Mouse (Mus musculus) liver, embryonic 12.5 days (tissue): ENCODE measurements at regions not wholly inside any gene's neighbourhood (a gene's known extent, or its start where the extent isn't known, plus 50 kb on each side); places are given as distances from the start of the nearest gene placed in this dataset.

Experiments used
- ATAC-seq: fragments of 200-750 bp; cut with Nextera tagmentation; 2 replicates; pipeline ENCODE4 v1.8.0; 2017; ENCODE audit warnings: moderate number of reproducible peaks, mild to moderate bottlenecking, moderate library complexity
- H3K27ac ChIP-seq: fragments of 300-500 bp; sonication (generic); 2 replicates; pipeline ENCODE4 v1.5.1; 2016; ENCODE audit warnings: mild to moderate bottlenecking
- H3K27me3 ChIP-seq: fragments of 300-500 bp; sonication (generic); replicated peaks from 2 replicates; pipeline ENCODE4 v1.6.1; 2016; ENCODE audit warnings: mild to moderate bottlenecking, moderate library complexity
- H3K36me3 ChIP-seq: fragments of 300-500 bp; sonication (generic); 2 replicates; pipeline ENCODE4 v1.6.1; 2016; ENCODE audit warnings: mild to moderate bottlenecking, moderate library complexity
- H3K4me1 ChIP-seq: fragments of 300-500 bp; sonication (generic); 2 replicates; pipeline ENCODE4 v1.6.1; 2016
- H3K4me2 ChIP-seq: fragments of 300-500 bp; sonication (generic); 2 replicates; pipeline ENCODE4 v1.6.1; 2016; ENCODE audit warnings: mild to moderate bottlenecking, moderate library complexity
- H3K4me3 ChIP-seq: fragments of 300-500 bp; sonication (generic); 2 replicates; pipeline ENCODE4 v1.5.1; 2016; ENCODE audit warnings: mild to moderate bottlenecking, moderate library complexity
- H3K9ac ChIP-seq: fragments of 300-500 bp; sonication (generic); 2 replicates; pipeline ENCODE4 v1.6.1; 2016; ENCODE audit warnings: mild to moderate bottlenecking, moderate library complexity
- H3K9me3 ChIP-seq: fragments of 300-500 bp; sonication (generic); replicated peaks from 2 replicates; pipeline ENCODE4 v1.6.1; 2016; ENCODE audit warnings: mild to moderate bottlenecking, moderate library complexity
- WGBS: fragments of 180-500 bp; shearing (Covaris S2); methylation state at CpG from one replicate; pipeline ENCODE4 v1.1.7; 2016; ENCODE audit not compliant: insufficient replicate concordance; 5-methylcytosine and 5-hydroxymethylcytosine counted together

DNA sequence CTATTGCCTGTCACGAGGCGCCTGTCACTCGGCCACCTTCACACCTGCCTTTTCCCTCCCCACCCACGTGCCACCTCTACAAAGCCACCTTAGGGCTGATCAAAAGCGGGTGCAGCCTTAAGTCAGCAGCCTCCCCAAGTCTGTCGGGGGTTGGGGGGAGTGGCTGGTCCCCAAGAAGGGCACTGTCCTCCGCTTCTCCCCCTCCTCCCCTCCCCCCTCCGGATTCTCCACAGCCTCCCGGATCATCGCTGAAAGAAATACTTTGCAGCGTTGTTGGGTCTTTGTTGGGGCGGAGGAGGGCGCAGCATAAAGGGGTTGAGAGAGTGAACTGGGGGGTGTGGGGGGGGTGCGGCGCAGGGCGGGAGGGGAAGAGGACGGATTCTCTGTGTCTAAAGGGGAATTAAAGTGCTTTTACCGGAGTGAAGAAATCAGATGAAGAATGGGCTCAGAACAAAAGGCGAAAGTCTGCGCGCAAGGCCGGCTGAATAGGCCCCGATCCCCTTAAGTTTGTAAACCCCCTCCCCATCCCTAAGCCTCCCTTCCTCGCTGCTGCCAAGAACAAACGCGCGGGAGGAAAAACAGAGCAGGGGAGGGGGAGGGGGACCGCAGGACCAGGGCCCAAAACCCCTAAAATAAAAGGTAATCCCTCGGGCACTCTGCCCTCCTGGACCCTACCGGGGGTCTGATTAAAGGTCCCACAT lies 109.3 kb upstream of the Lhx5 start:
- no peak overlapping the region for H3K9ac ChIP-seq
- no peaks in the 10 kb centered on the region for H3K9me3 ChIP-seq
- H3K36me3 ChIP-seq, result no peaks in the 10 kb centered on the region
- no peak overlapping the region for H3K4me2 ChIP-seq
- H3K4me1 ChIP-seq, result no peaks in the 10 kb centered on the region
- H3K27ac ChIP-seq, result no peak overlapping the region
- H3K4me3 ChIP-seq, result no peak overlapping the region
- peaks cover 79% of the 10 kb centered on the region for H3K27me3 ChIP-seq
- ATAC-seq, result no peak
- WGBS, result 3% methylated on average over 29 of the region's 30 CpGs

DNA sequence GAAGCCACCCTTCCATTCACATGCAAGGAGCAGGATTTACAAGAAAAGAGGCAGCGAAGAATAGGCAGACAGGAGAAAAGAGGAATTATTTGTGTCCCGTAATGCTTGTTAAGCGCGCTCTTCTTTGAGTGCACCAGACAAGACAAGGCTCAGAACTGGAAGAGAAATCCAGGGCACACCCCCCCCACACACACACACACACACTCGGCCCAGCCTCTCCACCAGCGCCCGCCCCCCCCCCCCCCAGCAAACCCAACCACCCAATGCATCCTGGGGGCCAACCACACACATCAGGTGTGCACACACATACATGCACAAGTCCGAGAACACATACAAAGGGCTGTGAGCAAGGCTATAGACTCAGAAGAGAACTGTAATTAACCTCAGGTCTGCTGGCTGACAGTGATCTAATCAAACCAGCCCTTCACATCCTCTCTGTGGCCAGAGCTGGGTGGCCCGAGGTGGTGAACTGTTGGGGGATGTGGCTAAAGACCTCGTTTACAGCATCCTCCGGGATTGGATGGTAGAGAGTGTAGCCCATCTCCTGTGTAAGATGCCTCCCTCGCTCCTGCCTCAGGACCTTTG lies 108.7 kb upstream of the Lhx5 start:
- Histone ChIP-seq H3K4me1 (no peaks in the 10 kb centered on the region), H3K4me2 (no peak overlapping the region), H3K9me3 (no peaks in the 10 kb centered on the region), H3K27me3 (peaks cover 73% of the 10 kb centered on the region), H3K36me3 (no peaks in the 10 kb centered on the region), H3K4me3 (no peak overlapping the region), H3K9ac (no peak overlapping the region), H3K27ac (no peak overlapping the region)
- no peak for ATAC-seq
- 11% methylated on average over 12 of the region's 12 CpGs for WGBS

DNA sequence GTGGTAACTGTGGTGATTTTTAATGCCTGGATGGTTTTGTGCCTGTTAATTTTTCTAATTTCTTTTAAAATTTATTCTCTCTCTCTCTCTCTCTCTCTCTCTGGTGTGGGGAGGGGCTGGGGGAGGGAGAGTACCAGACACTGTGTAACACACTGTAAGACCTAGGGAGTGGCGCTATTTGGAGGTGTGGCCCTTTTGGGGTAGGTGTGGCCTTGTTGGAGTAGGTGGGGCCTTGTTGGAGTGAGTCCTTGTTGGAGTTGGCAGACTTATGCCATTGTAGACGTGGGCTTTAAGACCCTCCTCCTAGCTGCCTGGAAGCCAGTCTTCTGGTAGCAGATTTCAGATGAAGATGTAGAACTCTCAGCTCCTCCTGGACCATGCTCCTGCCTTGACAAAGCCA lies 107.4 kb upstream of the Lhx5 start:
- H3K4me1 ChIP-seq, result no peaks in the 10 kb centered on the region
- no peak overlapping the region for H3K4me2 ChIP-seq
- no peak overlapping the region for H3K9ac ChIP-seq
- no peak overlapping the region for H3K4me3 ChIP-seq
- H3K27ac ChIP-seq, result no peak overlapping the region
- H3K27me3 ChIP-seq, result peaks cover 71% of the 10 kb centered on the region
- no peaks in the 10 kb centered on the region for H3K36me3 ChIP-seq
- ATAC-seq, result no peak
- no peaks in the 10 kb centered on the region for H3K9me3 ChIP-seq
- WGBS, result 62% methylated on average over 2 of the region's 2 CpGs

DNA sequence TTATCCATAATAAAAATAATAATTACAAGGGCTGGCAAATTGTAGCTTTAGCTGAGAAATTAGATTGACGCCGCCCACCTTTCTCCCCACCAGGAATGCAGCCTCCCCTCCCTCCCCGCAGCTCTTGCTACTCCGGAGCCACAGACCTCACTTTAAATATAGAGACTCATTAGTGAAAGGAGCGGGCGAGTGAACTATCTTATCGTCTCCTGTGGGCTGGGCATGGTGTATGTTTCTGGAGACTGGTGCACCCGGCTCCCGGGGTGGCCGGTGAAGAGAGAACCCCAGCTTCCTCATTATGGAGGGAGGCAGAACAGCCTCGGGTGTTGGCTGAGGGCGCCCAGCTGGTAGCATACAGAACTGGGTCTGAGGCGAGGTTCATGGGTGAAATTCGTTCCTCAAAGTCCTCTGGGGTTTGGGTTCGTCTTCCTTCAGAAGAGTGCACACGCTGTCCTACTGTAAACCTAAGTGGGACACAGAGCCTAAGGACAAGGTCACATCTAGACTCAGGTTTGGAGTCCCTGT lies 106.1 kb upstream of the Lhx5 start:
- Histone ChIP-seq H3K4me2 (no peak overlapping the region), H3K36me3 (no peaks in the 10 kb centered on the region), H3K9me3 (no peaks in the 10 kb centered on the region), H3K4me1 (no peaks in the 10 kb centered on the region), H3K4me3 (no peak overlapping the region), H3K27me3 (peaks cover 62% of the 10 kb centered on the region), H3K27ac (no peak overlapping the region), H3K9ac (no peak overlapping the region)
- no peak for ATAC-seq
- WGBS, result 30% methylated on average over 16 of the region's 16 CpGs

DNA sequence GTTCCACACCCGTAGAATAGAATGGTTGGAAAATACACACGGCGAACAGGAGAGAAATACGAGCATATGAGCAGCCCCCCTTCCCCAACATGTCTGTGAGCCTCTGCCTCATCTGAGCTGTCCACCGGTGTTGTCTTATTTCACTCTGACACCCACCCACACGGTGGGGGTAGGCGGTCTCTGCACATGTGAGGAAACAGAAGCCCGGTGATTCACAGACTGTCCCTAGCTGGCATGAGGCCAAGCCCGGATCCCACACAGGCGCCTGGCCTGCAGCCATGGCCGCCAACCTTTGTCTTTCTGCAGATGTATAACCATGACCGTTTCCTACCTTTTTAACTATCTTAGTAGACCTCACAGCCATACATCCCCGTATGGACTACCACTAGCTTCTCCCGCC lies 99.5 kb upstream of the Lhx5 start:
- no peak overlapping the region for H3K4me2 ChIP-seq
- no peaks in the 10 kb centered on the region for H3K9me3 ChIP-seq
- 71% methylated on average over 14 of the region's 14 CpGs for WGBS
- H3K4me1 ChIP-seq, result no peaks in the 10 kb centered on the region
- ATAC-seq, result no peak
- H3K27me3 ChIP-seq, result peaks cover 17% of the 10 kb centered on the region
- no peak overlapping the region for H3K27ac ChIP-seq
- H3K4me3 ChIP-seq, result no peak overlapping the region
- no peaks in the 10 kb centered on the region for H3K36me3 ChIP-seq
- no peak overlapping the region for H3K9ac ChIP-seq

DNA sequence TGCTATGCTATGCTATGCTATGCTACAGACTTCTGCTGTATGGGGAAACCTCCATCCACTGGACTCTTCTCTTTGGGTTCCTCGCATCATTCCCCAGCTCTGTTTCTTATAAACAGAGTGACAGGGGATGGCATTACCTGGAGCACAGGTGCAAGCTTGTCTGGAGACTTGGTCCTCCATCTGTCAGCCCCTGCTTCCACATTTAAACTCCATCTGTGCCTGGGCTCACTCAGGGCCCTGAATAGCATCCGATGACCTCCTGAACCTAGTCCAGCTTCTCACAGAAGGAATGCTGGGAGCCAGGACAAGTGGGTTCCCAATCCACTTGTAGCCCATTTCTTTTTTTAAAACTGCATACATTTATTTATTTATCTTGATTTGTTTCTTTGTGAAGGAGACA lies 92.3 kb upstream of the Lhx5 start:
- H3K4me1 ChIP-seq, result no peaks in the 10 kb centered on the region
- no peak overlapping the region for H3K4me2 ChIP-seq
- no peak overlapping the region for H3K27ac ChIP-seq
- no peaks in the 10 kb centered on the region for H3K9me3 ChIP-seq
- no peak overlapping the region for H3K9ac ChIP-seq
- 70% methylated on average over 2 of the region's 2 CpGs for WGBS
- no peak overlapping the region for H3K4me3 ChIP-seq
- no peaks in the 10 kb centered on the region for H3K36me3 ChIP-seq
- H3K27me3 ChIP-seq, result peaks cover 34% of the 10 kb centered on the region
- ATAC-seq, result no peak

DNA sequence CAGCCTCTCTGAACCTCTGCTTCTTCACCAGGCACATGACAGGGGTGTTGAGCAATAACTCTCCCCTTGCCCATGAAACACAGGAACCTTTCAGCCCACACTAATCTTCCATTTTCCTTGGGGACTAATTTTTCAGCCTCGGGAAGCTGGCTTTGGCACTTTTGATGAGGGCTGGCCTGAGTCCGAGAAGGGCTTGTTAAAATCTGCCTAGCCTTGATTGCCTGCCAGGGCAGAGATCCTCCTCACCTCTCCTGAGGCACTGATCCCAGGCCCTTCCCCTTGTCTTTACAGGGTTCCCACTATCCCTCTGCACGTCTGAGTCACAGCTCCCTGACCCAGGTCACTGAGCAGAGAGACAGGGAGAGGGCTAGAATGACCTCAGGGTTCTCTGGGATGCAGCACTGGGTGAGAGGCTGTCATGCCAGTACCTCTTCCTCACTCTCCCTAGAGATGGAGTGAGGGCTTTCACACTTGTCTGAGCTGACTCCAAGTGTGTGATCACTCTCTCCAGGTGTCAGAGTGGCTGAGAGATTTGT lies 90.7 kb upstream of the Lhx5 start:
- 37% methylated on average over 3 of the region's 3 CpGs for WGBS
- no peak for ATAC-seq

DNA sequence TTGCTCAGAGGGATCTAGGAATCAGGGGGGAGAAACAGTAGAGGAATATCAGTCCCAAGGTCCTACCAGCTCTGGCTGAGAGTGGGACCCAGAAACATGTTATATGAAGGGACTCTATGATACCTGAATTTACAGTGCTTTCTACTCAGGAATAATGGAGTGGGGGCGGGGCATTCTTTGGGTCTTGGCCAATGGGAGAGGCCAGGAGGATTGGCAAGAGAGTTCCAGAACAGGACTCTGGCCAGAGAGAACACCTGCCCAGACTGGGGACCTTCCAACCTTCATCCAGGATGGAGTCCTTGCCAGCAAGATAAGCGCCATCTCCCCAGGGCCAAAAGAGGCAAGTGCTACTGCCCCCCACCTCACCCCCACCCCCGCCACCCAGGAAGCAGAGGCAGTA lies 81.0 kb upstream of the Lhx5 start:
- Histone ChIP-seq H3K4me3 (no peak overlapping the region), H3K4me1 (no peaks in the 10 kb centered on the region), H3K9ac (no peak overlapping the region), H3K27me3 (peaks cover 21% of the 10 kb centered on the region; the same call in 1 of the 2 replicates), H3K27ac (no peak overlapping the region), H3K4me2 (no peak overlapping the region), H3K9me3 (no peaks in the 10 kb centered on the region), H3K36me3 (no peaks in the 10 kb centered on the region)
- 71% methylated on average over 3 of the region's 3 CpGs for whole genome bisulfite sequencing
- no peak for ATAC-seq

More for the DNA sequence above, 90.7 kb upstream of the Lhx5 start:
- H3K4me3 ChIP-seq, result no peak overlapping the region
- no peak overlapping the region for H3K4me2 ChIP-seq
- H3K4me1 ChIP-seq, result no peaks in the 10 kb centered on the region
- H3K9me3 ChIP-seq, result no peaks in the 10 kb centered on the region
- H3K9ac ChIP-seq, result no peak overlapping the region
- H3K27me3 ChIP-seq, result peaks cover 20% of the 10 kb centered on the region
- no peaks in the 10 kb centered on the region for H3K36me3 ChIP-seq
- no peak overlapping the region for H3K27ac ChIP-seq

DNA sequence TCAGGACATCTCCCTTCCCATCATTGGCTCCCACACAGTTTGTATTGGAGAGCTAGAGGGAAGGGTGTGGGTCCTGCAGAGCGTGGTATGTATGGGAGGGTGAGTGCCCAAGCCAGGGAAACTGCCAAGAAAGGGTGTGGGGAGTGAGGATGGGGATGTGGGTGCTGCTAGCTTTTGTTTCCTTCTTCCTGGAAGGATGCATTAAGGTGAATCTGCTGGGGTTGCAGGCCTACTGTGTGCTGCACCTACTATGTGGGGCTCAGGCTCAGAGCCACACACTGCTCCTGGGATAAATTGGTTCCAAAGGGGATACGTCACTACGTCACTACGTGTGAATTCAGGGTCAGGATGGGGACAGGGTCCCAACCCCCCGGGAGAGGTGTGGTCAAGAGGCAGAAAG lies 79.7 kb upstream of the Lhx5 start:
- Histone ChIP-seq H3K36me3 (no peaks in the 10 kb centered on the region), H3K27ac (no peak overlapping the region), H3K9ac (no peak overlapping the region), H3K4me1 (no peaks in the 10 kb centered on the region), H3K4me3 (no peak overlapping the region), H3K27me3 (peaks cover 28% of the 10 kb centered on the region; the same call in 1 of the 2 replicates), H3K9me3 (no peaks in the 10 kb centered on the region), H3K4me2 (no peak overlapping the region)
- ATAC-seq, result no peak
- 32% methylated on average over 5 of the region's 5 CpGs for WGBS

DNA sequence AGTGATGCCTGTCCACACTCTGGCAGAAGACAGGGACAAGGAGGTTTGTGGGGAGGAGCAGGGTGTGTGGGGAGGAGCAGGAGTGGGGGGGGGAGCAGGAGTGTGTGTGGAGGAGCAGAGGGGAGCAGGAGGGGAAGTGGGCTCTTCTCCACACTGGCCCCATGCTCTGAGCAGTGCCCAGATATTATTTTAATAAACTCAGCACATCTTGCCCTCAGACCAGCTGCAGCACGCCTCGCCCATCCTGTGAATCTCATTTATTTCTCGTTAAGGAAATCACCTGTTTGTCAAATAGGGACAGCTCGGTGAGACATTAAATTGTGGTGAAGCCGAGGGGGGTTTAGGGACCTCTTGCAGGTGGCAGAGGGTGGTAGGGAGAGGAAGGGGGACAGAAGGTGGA lies 77.8 kb upstream of the Lhx5 start:
- no peak for ATAC-seq

DNA sequence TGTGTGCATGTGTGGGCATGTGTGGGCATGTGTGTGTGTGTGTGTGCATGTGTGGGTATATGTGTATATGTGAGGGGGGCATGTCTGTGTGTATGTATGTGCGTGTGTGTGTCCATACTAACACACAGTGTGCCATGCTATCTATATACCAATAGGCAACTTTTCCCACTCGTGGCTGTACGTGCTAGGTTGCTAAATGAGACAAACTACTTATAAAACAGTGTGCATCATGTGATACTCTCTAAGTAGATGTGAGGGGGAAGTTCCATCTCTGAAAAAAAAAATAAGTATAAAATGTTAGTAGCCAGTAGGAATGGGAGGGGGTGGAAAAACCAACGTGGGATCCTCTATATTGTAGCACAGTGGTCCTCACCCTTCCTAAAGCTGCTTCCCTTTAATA lies 74.5 kb upstream of the Lhx5 start:
- WGBS, result 67% methylated on average over 4 of the region's 4 CpGs
- peaks cover 69% of the 10 kb centered on the region for H3K27me3 ChIP-seq

More for the DNA sequence above, 77.8 kb upstream of the Lhx5 start:
- H3K9ac ChIP-seq, result no peak overlapping the region
- WGBS, result 51% methylated on average over 5 of the region's 5 CpGs
- H3K4me2 ChIP-seq, result no peak overlapping the region
- H3K4me1 ChIP-seq, result no peaks in the 10 kb centered on the region
- no peaks in the 10 kb centered on the region for H3K36me3 ChIP-seq
- H3K9me3 ChIP-seq, result no peaks in the 10 kb centered on the region
- H3K27ac ChIP-seq, result no peak overlapping the region
- peaks cover 46% of the 10 kb centered on the region for H3K27me3 ChIP-seq
- H3K4me3 ChIP-seq, result no peak overlapping the region

DNA sequence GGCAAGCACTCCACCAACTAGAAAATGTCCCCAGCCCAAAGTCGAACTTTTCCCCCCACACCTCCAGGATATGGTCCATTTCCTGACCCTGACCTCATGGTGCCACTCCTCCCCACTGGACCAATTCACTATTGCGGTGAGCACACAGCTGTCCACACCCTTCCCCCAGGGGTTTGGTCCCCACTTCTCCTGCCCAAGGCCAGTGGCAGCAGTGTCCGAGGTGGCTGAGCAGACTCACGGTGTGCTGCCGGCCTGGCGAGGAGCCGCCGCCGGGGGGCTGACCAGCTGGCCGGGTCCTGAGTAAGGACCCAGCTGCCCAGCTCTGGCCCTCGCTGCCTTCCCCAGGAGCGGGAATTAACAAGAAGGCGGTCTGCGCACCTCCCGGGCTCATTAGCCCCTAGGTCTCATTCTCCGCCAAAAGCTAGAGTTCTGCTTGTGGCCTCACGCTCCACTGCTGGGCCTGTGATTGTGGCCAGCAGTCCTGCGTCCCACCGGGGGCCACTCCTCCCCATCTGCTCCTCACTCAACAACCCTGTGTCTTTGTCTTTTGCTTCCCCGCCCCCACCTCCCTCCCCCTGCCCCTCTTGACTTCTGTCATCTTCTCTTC lies 73.3 kb upstream of the Lhx5 start:
- no peaks in the 10 kb centered on the region for H3K4me1 ChIP-seq
- peaks cover 61% of the 10 kb centered on the region for H3K27me3 ChIP-seq
- 17% methylated on average over 20 of the region's 20 CpGs for WGBS
- H3K4me2 ChIP-seq, result no peak overlapping the region
- no peak for ATAC-seq
- no peak overlapping the region for H3K27ac ChIP-seq
- H3K4me3 ChIP-seq, result no peak overlapping the region
- no peak overlapping the region for H3K9ac ChIP-seq
- no peaks in the 10 kb centered on the region for H3K36me3 ChIP-seq
- H3K9me3 ChIP-seq, result no peaks in the 10 kb centered on the region

More for the DNA sequence above, 74.5 kb upstream of the Lhx5 start:
- no peak overlapping the region for H3K4me3 ChIP-seq
- no peaks in the 10 kb centered on the region for H3K4me1 ChIP-seq
- no peak overlapping the region for H3K9ac ChIP-seq
- ATAC-seq, result no peak
- H3K36me3 ChIP-seq, result no peaks in the 10 kb centered on the region
- H3K27ac ChIP-seq, result no peak overlapping the region
- no peak overlapping the region for H3K4me2 ChIP-seq
- no peaks in the 10 kb centered on the region for H3K9me3 ChIP-seq
